Mouse (Mus musculus): ENCODE results near the gene Rapgef3. TPM values are rescaled to one million over a fixed set of nuclear protein-coding genes. Genes with fewer than 3 reads are reported as not detected.

Rapgef3 gene
- polyA plus RNA-seq, 1 experiment from 2014 or later: 15.7 TPM

- WGBS: 66% methylated on average over 6 of the region's 6 CpGs
- H3K4me1 ChIP-seq (ENCODE audit: control insufficient read depth, insufficient read depth, low read length): 0 out of 2 replicates have a peak, but pooled peaks cover 4% of the 10 kb centered on the region
Observed at GRCm38 (mm10) chr15:97712546-97712945, 55.2 kb downstream of the Rapgef3 start.

GRCm38 (mm10) chr15:97710906-97711305 is 56.9 kb downstream of the Rapgef3 start:
- ATAC-seq (ENCODE audit: low FRiP score, low TSS enrichment): peak; percentile 50; the same call in 1 of the 2 replicates
- Histone ChIP-seq H3K9me3 (ENCODE audit: control insufficient read depth, low read length) (no peaks in the 10 kb centered on the region), H3K4me3 (ENCODE audit: low read length) (no peak overlapping the region), H3K27me3 (ENCODE audit: control insufficient read depth, insufficient read depth, low read length) (no peaks in the 10 kb centered on the region), H3K4me2 (replicated peaks; ENCODE audit: low read depth, low read length) (no peak overlapping the region), H3K9ac (ENCODE audit: low read depth, low read length) (no peak overlapping the region), H3K4me1 (ENCODE audit: control insufficient read depth, insufficient read depth, low read length) (peaks cover 9% of the 10 kb centered on the region; the same call in 1 of the 2 replicates), H3K27ac (ENCODE audit: low read depth, low read length) (no peak overlapping the region), H3K36me3 (ENCODE audit: control insufficient read depth, insufficient read depth, low read length) (no peaks in the 10 kb centered on the region)
- 24% methylated on average over 6 of the region's 6 CpGs for WGBS

More at GRCm38 (mm10) chr15:97712546-97712945, 55.2 kb downstream of the Rapgef3 start:
- H3K4me3 ChIP-seq (ENCODE audit: low read length): no peak overlapping the region
- no peaks in the 10 kb centered on the region for H3K27me3 ChIP-seq (ENCODE audit: control insufficient read depth, insufficient read depth, low read length)
- no peak overlapping the region for H3K27ac ChIP-seq (ENCODE audit: low read depth, low read length)
- H3K9me3 ChIP-seq (ENCODE audit: control insufficient read depth, low read length): no peaks in the 10 kb centered on the region
- no peak for ATAC-seq (ENCODE audit: low FRiP score, low TSS enrichment)
- no peak overlapping the region for H3K4me2 ChIP-seq (replicated peaks; ENCODE audit: low read depth, low read length)
- no peaks in the 10 kb centered on the region for H3K36me3 ChIP-seq (ENCODE audit: control insufficient read depth, insufficient read depth, low read length)
- H3K9ac ChIP-seq (ENCODE audit: low read depth, low read length): no peak overlapping the region

GRCm38 (mm10) chr15:97705211-97706050 is 62.3 kb downstream of the Rapgef3 start, which contains the start of gene Rpap3:
Rpap3 (minus strand) TSS chr15:97705825.
- no peaks in the 10 kb centered on the region for H3K27me3 ChIP-seq (ENCODE audit: control insufficient read depth, insufficient read depth, low read length)
- peak within 1 kb of the TSS; percentile 96 for H3K9ac ChIP-seq (ENCODE audit: low read depth, low read length)
- H3K9me3 ChIP-seq (ENCODE audit: control insufficient read depth, low read length): no peaks in the 10 kb centered on the region
- H3K4me3 ChIP-seq (ENCODE audit: low read length): peak within 1 kb of the TSS; percentile 96
- H3K27ac ChIP-seq (ENCODE audit: low read depth, low read length): peak within 1 kb of the TSS; percentile 51; the same call in 1 of the 2 replicates
- peak; percentile 92 for ATAC-seq (ENCODE audit: low FRiP score, low TSS enrichment)
- peaks cover 11% of the 10 kb centered on the region; the same call in 1 of the 2 replicates for H3K4me1 ChIP-seq (ENCODE audit: control insufficient read depth, insufficient read depth, low read length)
- H3K4me2 ChIP-seq (replicated peaks; ENCODE audit: low read depth, low read length): peak within 1 kb of the TSS; percentile 82
- WGBS: under 1% methylated on average over 64 of the region's 71 CpGs
- H3K36me3 ChIP-seq (ENCODE audit: control insufficient read depth, insufficient read depth, low read length): peaks cover 22% of the 10 kb centered on the region

GRCm38 (mm10) chr15:97696616-97697015 is 71.2 kb downstream of the Rapgef3 start:
- Histone ChIP-seq H3K27ac (ENCODE audit: low read depth, low read length) (no peak overlapping the region), H3K4me2 (replicated peaks; ENCODE audit: low read depth, low read length) (no peak overlapping the region), H3K27me3 (ENCODE audit: control insufficient read depth, insufficient read depth, low read length) (no peaks in the 10 kb centered on the region), H3K4me3 (ENCODE audit: low read length) (no peak overlapping the region), H3K9me3 (ENCODE audit: control insufficient read depth, low read length) (no peaks in the 10 kb centered on the region), H3K4me1 (ENCODE audit: control insufficient read depth, insufficient read depth, low read length) (no peaks in the 10 kb centered on the region), H3K36me3 (ENCODE audit: control insufficient read depth, insufficient read depth, low read length) (peaks cover 87% of the 10 kb centered on the region), H3K9ac (ENCODE audit: low read depth, low read length) (no peak overlapping the region)
- WGBS: 81% methylated on average over 10 of the region's 10 CpGs
- ATAC-seq (ENCODE audit: low FRiP score, low TSS enrichment): no peak

Other genes with a start within 250 kb of the Rapgef3 start
- 37.2 and 47.2 TPM in 2 replicates for gene Rpap3, start 62.1 kb downstream of the Rapgef3 start, polyA plus RNA-seq (2014; fragmentation: Nextera tagmentation; extraction: Ambion mirVana)
- gene Endou, start 36.6 kb downstream of the Rapgef3 start, polyA plus RNA-seq (2014; fragmentation: Nextera tagmentation; extraction: Ambion mirVana): 0.20 and 0.34 TPM in 2 replicates
- 34.4 and 36.1 TPM in 2 replicates for gene Slc48a1, start 10.5 kb upstream of the Rapgef3 start, polyA plus RNA-seq (2014; fragmentation: Nextera tagmentation; extraction: Ambion mirVana)
- gene Hdac7, start 76.5 kb upstream of the Rapgef3 start, polyA plus RNA-seq (2014; fragmentation: Nextera tagmentation; extraction: Ambion mirVana): 32.2 and 34.1 TPM in 2 replicates
- gene Vdr, start 142.7 kb upstream of the Rapgef3 start, polyA plus RNA-seq (2014; fragmentation: Nextera tagmentation; extraction: Ambion mirVana): 1.4 and 2.8 TPM in 2 replicates
- gene Tmem106c, start 196.2 kb upstream of the Rapgef3 start, polyA plus RNA-seq (2014; fragmentation: Nextera tagmentation; extraction: Ambion mirVana): 40.9 and 44.9 TPM in 2 replicates
- gene Col2a1, start 236.7 kb upstream of the Rapgef3 start, polyA plus RNA-seq (2014; fragmentation: Nextera tagmentation; extraction: Ambion mirVana): 13.8 and 23.9 TPM in 2 replicates